Mouse (Mus musculus) bone marrow macrophage, adult 2 months (primary cell): ENCODE data around the gene Dcakd. TPM values are rescaled to one million over a fixed set of nuclear protein-coding genes. Genes with fewer than 3 reads are reported as not detected.

Experiments used
- H3K27ac ChIP-seq: 2 replicates; pipeline ENCODE4 v1.5.1; 2012; ENCODE audit warnings: low read depth, low read length; ENCODE audit not compliant: insufficient read depth
- H3K4me1 ChIP-seq: 2 replicates; pipeline ENCODE4 v1.6.1; 2012; ENCODE audit warnings: low read length; ENCODE audit not compliant: control insufficient read depth, insufficient read depth
- H3K4me3 ChIP-seq: 2 replicates; pipeline ENCODE4 v1.5.1; 2012; ENCODE audit warnings: mild to moderate bottlenecking, low read length, moderate library complexity; ENCODE audit not compliant: insufficient read depth
- CTCF ChIP-seq: IDR thresholded peaks from 2 replicates; pipeline ENCODE4 v1.5.1; 2012; ENCODE audit warnings: low read depth, mild to moderate bottlenecking, low read length, moderate library complexity
- POLR2A ChIP-seq: IDR thresholded peaks from 2 replicates; pipeline ENCODE4 v1.6.1; 2012; ENCODE audit warnings: mild to moderate bottlenecking, low read depth, low read length, borderline replicate concordance
- polyA plus RNA-seq: library from polyadenylated mRNA; stranded (reverse); fragments of >200 nt; gene quantifications from 2 replicates; pipeline ENCODE4 v1.2.4, GENCODE M21; 2012; ENCODE audit not compliant: missing spikeins, insufficient read depth, insufficient read length

The Dcakd gene
- polyA plus RNA-seq, 1 experiment: 40.9 TPM

DNA sequence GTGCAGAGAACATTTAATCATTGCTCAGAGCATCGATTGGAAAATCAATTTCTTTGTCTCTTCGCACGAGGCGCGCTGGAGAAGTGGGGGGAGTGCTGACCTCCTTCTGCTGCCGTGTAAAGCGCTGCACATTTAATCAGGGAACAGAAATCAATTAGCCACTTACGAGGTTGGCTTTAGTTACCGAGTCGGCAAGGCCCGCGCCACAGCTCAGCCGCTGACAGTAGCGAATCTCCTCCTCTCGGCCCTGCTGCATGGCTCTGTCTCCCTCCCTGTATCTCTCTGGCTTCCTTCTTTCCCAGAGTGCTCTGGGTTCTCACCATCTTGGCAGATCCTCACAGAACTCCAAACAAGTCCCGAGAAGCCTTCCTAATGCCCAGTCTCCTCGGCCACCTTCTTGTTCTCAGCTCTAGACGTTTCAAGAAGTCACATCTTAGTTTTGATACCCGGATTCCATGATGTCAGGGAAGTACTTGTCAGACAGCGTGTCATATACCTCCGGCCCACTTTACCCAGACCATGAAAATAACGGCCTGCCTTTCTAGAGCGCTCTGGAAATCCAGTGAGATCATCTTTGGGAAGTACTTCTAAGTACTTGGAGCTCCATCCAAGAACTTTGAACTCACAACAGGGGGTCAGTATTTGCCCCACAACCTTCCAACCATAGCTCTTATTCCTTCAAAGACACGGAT, 64.1 kb downstream of the Dcakd start:
- Histone ChIP-seq H3K4me1 (no peaks in the 10 kb centered on the region), H3K27ac (no peak overlapping the region), H3K4me3 (no peak overlapping the region)
- TF ChIP-seq POLR2A (no peak), CTCF (no peak)

- H3K4me3 ChIP-seq: no peak overlapping the region
- no peaks in the 10 kb centered on the region for H3K4me1 ChIP-seq
- H3K27ac ChIP-seq: no peak overlapping the region
- TF ChIP-seq POLR2A: no peak
Observed at GRCm38 (mm10) chr11:102963246-102963854, 64.8 kb downstream of the Dcakd start.

DNA sequence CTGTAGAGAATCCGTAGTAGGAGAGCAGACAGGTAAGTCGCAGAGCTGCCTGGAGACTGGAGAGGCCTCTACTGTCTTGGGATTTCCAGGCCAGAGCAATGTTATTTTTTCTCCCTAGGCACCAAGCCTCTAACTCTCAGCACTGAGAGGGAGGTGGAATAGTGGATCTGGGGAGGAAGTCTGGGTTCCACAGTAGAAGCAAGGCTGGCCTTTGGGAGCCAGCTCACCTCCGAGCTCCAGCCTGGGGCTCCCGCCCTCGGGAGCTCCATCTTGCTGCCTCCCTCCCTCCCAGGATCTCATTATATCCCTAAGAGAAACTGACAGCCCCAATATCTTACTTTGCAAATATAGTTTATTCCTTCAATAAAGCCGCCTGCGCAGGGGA, 65.3 kb downstream of the Dcakd start:
- TF ChIP-seq CTCF (no peak), POLR2A (no peak)
- Histone ChIP-seq H3K27ac (no peak overlapping the region), H3K4me1 (no peaks in the 10 kb centered on the region), H3K4me3 (no peak overlapping the region)

GRCm38 (mm10) chr11:102961082-102961481, 67.1 kb downstream of the Dcakd start:
- Histone ChIP-seq H3K4me3 (no peak overlapping the region), H3K27ac (no peak overlapping the region), H3K4me1 (no peaks in the 10 kb centered on the region)
- no peak for TF ChIP-seq POLR2A
- no peak for TF ChIP-seq CTCF

GRCm38 (mm10) chr11:102958870-102959269, 69.3 kb downstream of the Dcakd start:
- Histone ChIP-seq H3K4me3 (no peak overlapping the region), H3K4me1 (no peaks in the 10 kb centered on the region), H3K27ac (no peak overlapping the region)
- no peak for TF ChIP-seq POLR2A
- no peak for TF ChIP-seq CTCF

DNA sequence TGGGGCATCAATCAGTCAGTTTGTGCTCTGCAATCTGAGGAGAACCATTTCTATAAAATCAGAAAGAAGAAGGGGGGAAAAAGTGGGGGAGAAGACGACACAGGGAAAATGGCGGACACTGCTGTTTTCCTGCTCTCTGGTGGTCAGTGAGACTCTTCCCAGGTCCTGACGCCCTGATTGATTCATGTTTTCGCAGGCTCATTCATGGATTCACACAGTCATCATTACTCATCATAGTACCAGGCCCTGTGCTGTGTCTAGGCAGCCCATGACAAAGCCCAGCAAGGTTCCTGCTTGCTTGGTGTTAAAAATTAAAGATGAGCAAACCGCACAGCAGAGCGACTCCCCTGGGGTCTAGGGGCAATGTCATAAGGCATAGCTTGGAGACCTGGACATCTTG, 69.7 kb downstream of the Dcakd start:
- Histone ChIP-seq H3K4me1 (no peaks in the 10 kb centered on the region), H3K4me3 (no peak overlapping the region), H3K27ac (no peak overlapping the region)
- no peak for TF ChIP-seq POLR2A
- no peak for TF ChIP-seq CTCF

GRCm38 (mm10) chr11:102957692-102958091, 70.4 kb downstream of the Dcakd start:
- Histone ChIP-seq H3K4me1 (no peaks in the 10 kb centered on the region), H3K4me3 (no peak overlapping the region), H3K27ac (no peak overlapping the region)
- TF ChIP-seq CTCF (no peak), POLR2A (no peak)

- TF ChIP-seq CTCF (no peak), POLR2A (no peak)
- no peak overlapping the region for H3K4me3 ChIP-seq
- H3K27ac ChIP-seq: no peak overlapping the region
- H3K4me1 ChIP-seq: no peaks in the 10 kb centered on the region
Observed at GRCm38 (mm10) chr11:102956962-102957614, 71.0 kb downstream of the Dcakd start.

GRCm38 (mm10) chr11:102952922-102953321, 75.2 kb downstream of the Dcakd start:
- TF ChIP-seq CTCF (no peak), POLR2A (no peak)
- H3K27ac ChIP-seq: no peak overlapping the region
- no peak overlapping the region for H3K4me3 ChIP-seq
- no peaks in the 10 kb centered on the region for H3K4me1 ChIP-seq
